Mouse (Mus musculus): Measurements from ENCODE around the gene Akirin1.

GRCm38 (mm10) chr4:123792666-123793065, 42.5 kb upstream of the Akirin1 start:
- TF ChIP-seq CTCF (IDR thresholded peaks at IDR 0.05; ENCODE audit: low read depth) (no peak), EP300 (IDR thresholded peaks at IDR 0.05; ENCODE audit: low read depth) (no peak)
